Mouse (Mus musculus): ENCODE data around the gene Dennd2c. TPM values are rescaled to one million over a fixed set of nuclear protein-coding genes. Genes with fewer than 3 reads are reported as not detected.

Gene Dennd2c
- total and polyA plus RNA-seq, 3 experiments: 0.35 to 14.1 (median 7.2) TPM

- no peak overlapping the region for H3K4me3 ChIP-seq (ENCODE audit: low read depth, low read length)
- H3K9me3 ChIP-seq (replicated peaks): no peaks in the 10 kb centered on the region
- TF ChIP-seq CTCF (IDR thresholded peaks at IDR 0.05; ENCODE audit: low read depth, low read length): no peak
- TF ChIP-seq TAL1 (conservative IDR thresholded peaks at IDR 0.05; ENCODE audit: low read depth, low read length): no peak
- TF ChIP-seq GATA2 (IDR thresholded peaks at IDR 0.05; ENCODE audit: borderline replicate concordance, low read depth, low read length): no peak
- TF ChIP-seq POLR2AphosphoS5 (IDR thresholded peaks at IDR 0.05; ENCODE audit: insufficient replicate concordance, low read depth, low read length): no peak
- no peak for TF ChIP-seq GATA1 (IDR thresholded peaks at IDR 0.05; ENCODE audit: borderline replicate concordance, low read length)
- no peaks in the 10 kb centered on the region for H3K27me3 ChIP-seq (ENCODE audit: insufficient read depth, low read length)
- ATAC-seq (ENCODE audit: extremely low read depth, insufficient number of reproducible peaks, low FRiP score, poor library complexity, severe bottlenecking) (no peak), DNase-seq (ENCODE audit: low spot score) (no peak)
- peaks cover 26% of the 10 kb centered on the region for H3K36me3 ChIP-seq (replicated peaks)
- H3K4me1 ChIP-seq (ENCODE audit: insufficient read depth, low read depth, low read length): peaks cover 11% of the 10 kb centered on the region
These were observed 43.4 kb downstream of the Dennd2c start for GRCm38 (mm10) chr3:103145791-103146190.

- Histone ChIP-seq H3K27me3 (ENCODE audit: insufficient read depth, low read length) (no peaks in the 10 kb centered on the region), H3K36me3 (replicated peaks) (peaks cover 28% of the 10 kb centered on the region), H3K4me3 (ENCODE audit: low read depth, low read length) (no peak overlapping the region), H3K9me3 (replicated peaks) (no peaks in the 10 kb centered on the region), H3K4me1 (ENCODE audit: insufficient read depth, low read depth, low read length) (peaks cover 5% of the 10 kb centered on the region; the same call in 1 of the 2 replicates)
- DNase-seq (ENCODE audit: low spot score) (no peak), ATAC-seq (ENCODE audit: extremely low read depth, insufficient number of reproducible peaks, low FRiP score, poor library complexity, severe bottlenecking) (no peak)
- no peak for TF ChIP-seq GATA2 (IDR thresholded peaks at IDR 0.05; ENCODE audit: borderline replicate concordance, low read depth, low read length)
- no peak for TF ChIP-seq GATA1 (IDR thresholded peaks at IDR 0.05; ENCODE audit: borderline replicate concordance, low read length)
- no peak for TF ChIP-seq TAL1 (conservative IDR thresholded peaks at IDR 0.05; ENCODE audit: low read depth, low read length)
- no peak for TF ChIP-seq POLR2AphosphoS5 (IDR thresholded peaks at IDR 0.05; ENCODE audit: insufficient replicate concordance, low read depth, low read length)
- TF ChIP-seq CTCF (IDR thresholded peaks at IDR 0.05; ENCODE audit: low read depth, low read length): no peak
These were observed 44.1 kb downstream of the Dennd2c start for GRCm38 (mm10) chr3:103146330-103147166.

DNA sequence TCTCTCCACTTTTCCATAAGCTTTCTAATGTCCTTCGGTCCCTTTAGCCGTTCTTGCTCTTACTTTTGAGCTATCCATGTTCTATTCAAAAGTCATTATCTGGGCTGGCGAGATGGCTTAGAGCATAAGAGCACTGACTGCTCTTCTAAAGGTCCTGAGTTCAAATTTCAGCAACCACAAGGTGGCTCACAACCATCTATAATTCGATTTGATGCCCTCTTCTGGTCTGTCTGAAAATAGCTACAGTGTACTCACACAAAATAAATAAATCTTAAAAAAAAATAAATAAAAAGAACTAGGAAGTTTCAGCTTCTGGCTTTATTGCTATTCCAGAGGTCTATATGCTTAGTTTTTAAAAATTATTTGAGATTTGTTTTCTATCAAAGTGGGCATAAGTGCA, 45.4 kb downstream of the Dennd2c start:
- peaks cover 5% of the 10 kb centered on the region; the same call in 1 of the 2 replicates for H3K4me1 ChIP-seq (ENCODE audit: insufficient read depth, low read depth, low read length)
- no peak for ATAC-seq (ENCODE audit: extremely low read depth, insufficient number of reproducible peaks, low FRiP score, poor library complexity, severe bottlenecking)
- H3K27me3 ChIP-seq (ENCODE audit: insufficient read depth, low read length): no peaks in the 10 kb centered on the region
- DNase-seq (ENCODE audit: low spot score): no peak
- no peak overlapping the region for H3K4me3 ChIP-seq (ENCODE audit: low read depth, low read length)
- no peak for TF ChIP-seq TAL1 (conservative IDR thresholded peaks at IDR 0.05; ENCODE audit: low read depth, low read length)
- H3K36me3 ChIP-seq (replicated peaks): peaks cover 33% of the 10 kb centered on the region
- no peaks in the 10 kb centered on the region for H3K9me3 ChIP-seq (replicated peaks)

DNA sequence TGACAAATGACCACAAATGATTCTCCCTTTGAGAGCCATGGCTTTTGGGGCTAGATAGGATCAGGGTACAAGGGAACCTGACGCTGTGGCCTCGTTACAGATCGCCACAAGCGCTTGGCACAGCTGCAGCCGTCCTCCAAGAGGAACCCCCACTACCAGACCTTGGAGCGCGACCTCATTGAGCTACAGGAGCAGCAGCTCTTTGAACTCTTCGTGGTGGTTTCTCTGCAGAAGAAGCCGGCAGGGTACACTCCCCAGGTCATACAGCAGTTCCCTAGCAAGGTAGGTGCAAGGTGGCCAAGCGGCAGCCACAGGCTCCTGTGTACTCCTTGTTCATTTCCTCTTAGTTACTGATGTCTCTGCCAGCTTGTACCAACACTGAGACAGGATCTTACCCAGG, 46.5 kb downstream of the Dennd2c start:
- H3K4me1 ChIP-seq (ENCODE audit: insufficient read depth, low read depth, low read length): peaks cover 5% of the 10 kb centered on the region; the same call in 1 of the 2 replicates
- DNase-seq (ENCODE audit: low spot score): no peak
- TF ChIP-seq POLR2AphosphoS5 (IDR thresholded peaks at IDR 0.05; ENCODE audit: insufficient replicate concordance, low read depth, low read length) (no peak), TAL1 (conservative IDR thresholded peaks at IDR 0.05; ENCODE audit: low read depth, low read length) (no peak), GATA1 (IDR thresholded peaks at IDR 0.05; ENCODE audit: borderline replicate concordance, low read length) (no peak), CTCF (IDR thresholded peaks at IDR 0.05; ENCODE audit: low read depth, low read length) (no peak), GATA2 (IDR thresholded peaks at IDR 0.05; ENCODE audit: borderline replicate concordance, low read depth, low read length) (no peak)
- ATAC-seq (ENCODE audit: extremely low read depth, insufficient number of reproducible peaks, low FRiP score, poor library complexity, severe bottlenecking): no peak
- H3K27me3 ChIP-seq (ENCODE audit: insufficient read depth, low read length): no peaks in the 10 kb centered on the region
- peaks cover 44% of the 10 kb centered on the region for H3K36me3 ChIP-seq (replicated peaks)
- H3K9me3 ChIP-seq (replicated peaks): no peaks in the 10 kb centered on the region
- no peak overlapping the region for H3K4me3 ChIP-seq (ENCODE audit: low read depth, low read length)

GRCm38 (mm10) chr3:103153761-103154160, 51.4 kb downstream of the Dennd2c start:
- Histone ChIP-seq H3K36me3 (replicated peaks) (peaks cover 48% of the 10 kb centered on the region), H3K27me3 (ENCODE audit: insufficient read depth, low read length) (no peaks in the 10 kb centered on the region), H3K4me3 (ENCODE audit: low read depth, low read length) (no peak overlapping the region), H3K4me1 (ENCODE audit: insufficient read depth, low read depth, low read length) (peaks cover 4% of the 10 kb centered on the region; the same call in 1 of the 2 replicates), H3K9me3 (replicated peaks) (no peaks in the 10 kb centered on the region)
- TF ChIP-seq GATA1 (IDR thresholded peaks at IDR 0.05; ENCODE audit: borderline replicate concordance, low read length) (no peak), CTCF (IDR thresholded peaks at IDR 0.05; ENCODE audit: low read depth, low read length) (0 out of 2 replicates have a peak, but pooled peaks have one; percentile 34)
- ATAC-seq (ENCODE audit: extremely low read depth, insufficient number of reproducible peaks, low FRiP score, poor library complexity, severe bottlenecking): no peak
- DNase-seq (ENCODE audit: low spot score): no peak

- H3K9me3 ChIP-seq (replicated peaks): no peaks in the 10 kb centered on the region
- no peak for DNase-seq (ENCODE audit: low spot score)
- peaks cover 23% of the 10 kb centered on the region for H3K36me3 ChIP-seq (replicated peaks)
- H3K4me3 ChIP-seq (ENCODE audit: low read depth, low read length): no peak overlapping the region
- no peaks in the 10 kb centered on the region for H3K27me3 ChIP-seq (ENCODE audit: insufficient read depth, low read length)
- TF ChIP-seq CTCF (IDR thresholded peaks at IDR 0.05; ENCODE audit: low read depth, low read length) (no peak), GATA2 (IDR thresholded peaks at IDR 0.05; ENCODE audit: borderline replicate concordance, low read depth, low read length) (no peak), GATA1 (IDR thresholded peaks at IDR 0.05; ENCODE audit: borderline replicate concordance, low read length) (no peak), POLR2AphosphoS5 (IDR thresholded peaks at IDR 0.05; ENCODE audit: insufficient replicate concordance, low read depth, low read length) (no peak), TAL1 (conservative IDR thresholded peaks at IDR 0.05; ENCODE audit: low read depth, low read length) (no peak)
- peak; percentile 49; the same call in 1 of the 2 replicates for ATAC-seq (ENCODE audit: extremely low read depth, insufficient number of reproducible peaks, low FRiP score, poor library complexity, severe bottlenecking)
- H3K4me1 ChIP-seq (ENCODE audit: insufficient read depth, low read depth, low read length): peaks cover 10% of the 10 kb centered on the region
These were observed 57.0 kb downstream of the Dennd2c start for GRCm38 (mm10) chr3:103159232-103159900.

All from G1E (cell line).